Mouse (Mus musculus): Measurements from ENCODE around the gene Nexn. TPM values are rescaled to one million over a fixed set of nuclear protein-coding genes. Genes with fewer than 3 reads are reported as not detected.
"Not testable (repeated sequence)": the region's sequence is repeated elsewhere in the genome, so short reads cannot be mapped to it uniquely, and the experiment has no call there.

Nexn gene
- polyA plus RNA-seq, 1 experiment, result 6.5 TPM

GRCm38 (mm10) chr3:152203411-152203810, 62.7 kb downstream of the Nexn start:
- no peak for TF ChIP-seq CTCF (IDR thresholded peaks at IDR 0.05; ENCODE audit: borderline replicate concordance, insufficient read depth, low read depth, low read length)
- no peak for TF ChIP-seq POLR2A (IDR thresholded peaks at IDR 0.05; ENCODE audit: borderline replicate concordance, insufficient read depth, low read length)
- H3K27ac ChIP-seq (ENCODE audit: insufficient read depth, low read length), result no peak overlapping the region
- H3K4me1 ChIP-seq (ENCODE audit: control insufficient read depth, insufficient read depth, low read length), result no peaks in the 10 kb centered on the region
- no peak for DNase-seq
- H3K27me3 ChIP-seq (ENCODE audit: control insufficient read depth, insufficient read depth, low read length), result no peaks in the 10 kb centered on the region
- WGBS, result 90% methylated on average over 6 of the region's 6 CpGs
- H3K4me3 ChIP-seq (replicated peaks; ENCODE audit: insufficient read depth, low read depth, low read length), result no peak overlapping the region

GRCm38 (mm10) chr3:152202942-152203341, 63.2 kb downstream of the Nexn start:
- no peaks in the 10 kb centered on the region for H3K27me3 ChIP-seq (ENCODE audit: control insufficient read depth, insufficient read depth, low read length)
- no peak for DNase-seq
- no peaks in the 10 kb centered on the region for H3K4me1 ChIP-seq (ENCODE audit: control insufficient read depth, insufficient read depth, low read length)
- H3K27ac ChIP-seq (ENCODE audit: insufficient read depth, low read length), result no peak overlapping the region
- H3K4me3 ChIP-seq (replicated peaks; ENCODE audit: insufficient read depth, low read depth, low read length), result no peak overlapping the region
- no peak for TF ChIP-seq CTCF (IDR thresholded peaks at IDR 0.05; ENCODE audit: borderline replicate concordance, insufficient read depth, low read depth, low read length)
- TF ChIP-seq POLR2A (IDR thresholded peaks at IDR 0.05; ENCODE audit: borderline replicate concordance, insufficient read depth, low read length), result no peak

GRCm38 (mm10) chr3:152201651-152202050, 64.5 kb downstream of the Nexn start:
- Histone ChIP-seq H3K4me1 (ENCODE audit: control insufficient read depth, insufficient read depth, low read length) (no peaks in the 10 kb centered on the region), H3K4me3 (replicated peaks; ENCODE audit: insufficient read depth, low read depth, low read length) (no peak overlapping the region), H3K27ac (ENCODE audit: insufficient read depth, low read length) (no peak overlapping the region), H3K27me3 (ENCODE audit: control insufficient read depth, insufficient read depth, low read length) (no peaks in the 10 kb centered on the region)
- no peak for TF ChIP-seq CTCF (IDR thresholded peaks at IDR 0.05; ENCODE audit: borderline replicate concordance, insufficient read depth, low read depth, low read length)
- no peak for TF ChIP-seq POLR2A (IDR thresholded peaks at IDR 0.05; ENCODE audit: borderline replicate concordance, insufficient read depth, low read length)
- 73% methylated on average over 2 of the region's 2 CpGs for WGBS
- DNase-seq, result no peak

DNA sequence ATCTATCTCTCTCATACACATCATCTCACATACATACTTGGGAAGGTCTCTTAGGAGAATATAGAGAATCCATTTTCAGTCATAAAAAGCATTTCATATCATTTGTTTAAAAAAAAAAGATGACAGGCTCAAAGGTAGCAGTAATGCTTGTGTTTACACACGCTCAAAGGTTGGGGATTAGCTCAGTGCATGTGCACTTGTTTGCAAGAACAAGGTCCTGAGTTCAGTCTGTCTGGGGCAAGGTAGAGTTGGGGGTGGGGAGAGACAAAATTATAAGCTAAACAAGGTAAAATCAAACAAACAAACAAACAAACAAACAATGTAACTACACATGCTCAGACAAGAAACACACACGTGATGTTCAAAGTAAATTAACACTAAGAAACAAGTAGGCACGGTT, 65.0 kb downstream of the Nexn start:
- 95% methylated on average over 3 of the region's 3 CpGs for WGBS
- Histone ChIP-seq H3K4me3 (replicated peaks; ENCODE audit: insufficient read depth, low read depth, low read length) (no peak overlapping the region), H3K27me3 (ENCODE audit: control insufficient read depth, insufficient read depth, low read length) (no peaks in the 10 kb centered on the region), H3K27ac (ENCODE audit: insufficient read depth, low read length) (no peak overlapping the region), H3K4me1 (ENCODE audit: control insufficient read depth, insufficient read depth, low read length) (no peaks in the 10 kb centered on the region)
- no peak for TF ChIP-seq CTCF (IDR thresholded peaks at IDR 0.05; ENCODE audit: borderline replicate concordance, insufficient read depth, low read depth, low read length)
- no peak for TF ChIP-seq POLR2A (IDR thresholded peaks at IDR 0.05; ENCODE audit: borderline replicate concordance, insufficient read depth, low read length)
- DNase-seq, result no peak

DNA sequence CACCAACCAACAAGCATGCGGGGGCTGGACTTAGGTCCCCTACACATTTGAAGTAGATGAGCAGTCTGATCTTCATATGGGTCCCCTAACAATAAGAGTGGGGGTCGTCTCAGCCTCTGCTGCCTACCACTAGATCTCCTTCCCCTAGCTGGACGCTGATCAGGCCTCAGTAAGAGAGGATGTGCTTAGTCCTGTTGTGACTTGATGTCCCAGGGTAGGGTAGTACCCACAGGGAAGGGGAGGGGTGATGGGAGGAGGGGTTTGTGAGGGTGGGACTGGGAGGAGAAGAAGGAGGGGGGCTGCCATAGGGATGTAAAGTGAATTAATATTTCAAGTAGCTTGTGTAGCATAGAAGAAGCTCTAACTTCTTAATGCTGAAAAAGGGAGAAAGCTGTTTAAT, 67.0 kb downstream of the Nexn start:
- Histone ChIP-seq H3K27me3 (ENCODE audit: control insufficient read depth, insufficient read depth, low read length) (no peaks in the 10 kb centered on the region), H3K4me3 (replicated peaks; ENCODE audit: insufficient read depth, low read depth, low read length) (no peak overlapping the region), H3K27ac (ENCODE audit: insufficient read depth, low read length) (no peak overlapping the region), H3K4me1 (ENCODE audit: control insufficient read depth, insufficient read depth, low read length) (no peaks in the 10 kb centered on the region)
- 68% methylated on average over 3 of the region's 3 CpGs for WGBS
- DNase-seq, result no peak
- no peak for TF ChIP-seq POLR2A (IDR thresholded peaks at IDR 0.05; ENCODE audit: borderline replicate concordance, insufficient read depth, low read length)
- TF ChIP-seq CTCF (IDR thresholded peaks at IDR 0.05; ENCODE audit: borderline replicate concordance, insufficient read depth, low read depth, low read length), result no peak

GRCm38 (mm10) chr3:152197246-152197645, 68.9 kb downstream of the Nexn start:
- H3K4me3 ChIP-seq (replicated peaks; ENCODE audit: insufficient read depth, low read depth, low read length); DNase-seq; H3K27ac ChIP-seq (ENCODE audit: insufficient read depth, low read length); H3K27me3 ChIP-seq (ENCODE audit: control insufficient read depth, insufficient read depth, low read length); H3K4me1 ChIP-seq (ENCODE audit: control insufficient read depth, insufficient read depth, low read length): not testable (repeated sequence)
- WGBS, result 50% methylated on average over 2 of the region's 2 CpGs

- Histone ChIP-seq H3K27ac (ENCODE audit: insufficient read depth, low read length) (peak overlapping the region; percentile 29; the same call in 1 of the 2 replicates), H3K27me3 (ENCODE audit: control insufficient read depth, insufficient read depth, low read length) (no peaks in the 10 kb centered on the region), H3K4me1 (ENCODE audit: control insufficient read depth, insufficient read depth, low read length) (peaks cover 1% of the 10 kb centered on the region; the same call in 1 of the 2 replicates), H3K4me3 (replicated peaks; ENCODE audit: insufficient read depth, low read depth, low read length) (peak overlapping the region; percentile 95)
- under 1% methylated on average over 17 of the region's 17 CpGs for WGBS
- peak; percentile 84 to 91 for DNase-seq
- peak; percentile 88; the same call in 1 of the 2 replicates for TF ChIP-seq POLR2A (IDR thresholded peaks at IDR 0.05; ENCODE audit: borderline replicate concordance, insufficient read depth, low read length)
- no peak for TF ChIP-seq CTCF (IDR thresholded peaks at IDR 0.05; ENCODE audit: borderline replicate concordance, insufficient read depth, low read depth, low read length)
These were observed 72.5 kb downstream of the Nexn start for GRCm38 (mm10) chr3:152193635-152194097.

DNA sequence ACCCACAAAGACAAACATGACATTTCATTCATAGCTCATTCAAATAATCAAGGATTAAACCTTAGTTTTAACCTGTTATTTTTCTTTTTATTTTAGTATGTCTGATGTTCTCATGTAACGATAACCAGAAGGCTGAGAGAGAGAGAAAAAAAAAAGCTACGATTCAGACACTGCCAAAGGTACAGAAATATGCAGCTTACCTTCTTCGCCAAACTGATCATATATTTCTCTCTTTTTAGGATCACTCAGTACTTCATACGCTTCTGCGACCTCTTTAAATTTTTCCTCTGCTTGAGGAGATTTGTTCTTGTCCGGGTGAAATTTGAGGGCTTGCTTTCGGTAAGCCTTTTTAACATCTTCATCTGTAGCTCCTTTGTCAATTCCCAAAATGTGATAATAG, 73.0 kb downstream of the Nexn start:
- no peak for TF ChIP-seq POLR2A (IDR thresholded peaks at IDR 0.05; ENCODE audit: borderline replicate concordance, insufficient read depth, low read length)
- TF ChIP-seq CTCF (IDR thresholded peaks at IDR 0.05; ENCODE audit: borderline replicate concordance, insufficient read depth, low read depth, low read length), result no peak
- H3K27ac ChIP-seq (ENCODE audit: insufficient read depth, low read length), result peak overlapping the region; percentile 29; the same call in 1 of the 2 replicates
- no peak for DNase-seq
- H3K27me3 ChIP-seq (ENCODE audit: control insufficient read depth, insufficient read depth, low read length), result no peaks in the 10 kb centered on the region
- H3K4me1 ChIP-seq (ENCODE audit: control insufficient read depth, insufficient read depth, low read length), result peaks cover 3% of the 10 kb centered on the region; the same call in 1 of the 2 replicates
- under 1% methylated on average over 7 of the region's 7 CpGs for WGBS
- H3K4me3 ChIP-seq (replicated peaks; ENCODE audit: insufficient read depth, low read depth, low read length), result peak overlapping the region; percentile 95
